Mouse (Mus musculus) liver, postnatal 0 days (tissue): ENCODE measurements at regions not wholly inside any gene's neighbourhood (a gene's known extent, or its start where the extent isn't known, plus 50 kb on each side); places are given as distances from the start of the nearest gene placed in this dataset.

Experiments
- CTCF ChIP-seq: sonication (generic); IDR thresholded peaks from 2 replicates; pipeline ENCODE4 v1.5.1; 2016; ENCODE audit warnings: antibody characterized with exemption, low read depth
- EP300 ChIP-seq: IDR thresholded peaks from 2 replicates; pipeline ENCODE4 v1.6.1; 2016; ENCODE audit warnings: antibody characterized with exemption, low read depth, mild to moderate bottlenecking

GRCm38 (mm10) chr3:21606846-21607245 is 469.6 kb upstream of the Tbl1xr1 start:
- TF ChIP-seq EP300, result no peak
- no peak for TF ChIP-seq CTCF
